Mouse (Mus musculus) ES-Bruce4 (cell line): Measurements from ENCODE around the gene B3galnt2.

Experiments used
- CTCF ChIP-seq: IDR thresholded peaks from one replicate; pipeline ENCODE4 v1.8.1; 2011; ENCODE audit warnings: low read depth, low read length
- EP300 ChIP-seq: IDR thresholded peaks from 2 replicates; pipeline ENCODE4 v1.6.1; 2011; ENCODE audit warnings: low read depth, low read length; ENCODE audit not compliant: insufficient read depth
- POLR2A ChIP-seq: IDR thresholded peaks from one replicate; pipeline ENCODE4 v1.8.1; 2011; ENCODE audit warnings: low read length; ENCODE audit not compliant: insufficient read depth

DNA sequence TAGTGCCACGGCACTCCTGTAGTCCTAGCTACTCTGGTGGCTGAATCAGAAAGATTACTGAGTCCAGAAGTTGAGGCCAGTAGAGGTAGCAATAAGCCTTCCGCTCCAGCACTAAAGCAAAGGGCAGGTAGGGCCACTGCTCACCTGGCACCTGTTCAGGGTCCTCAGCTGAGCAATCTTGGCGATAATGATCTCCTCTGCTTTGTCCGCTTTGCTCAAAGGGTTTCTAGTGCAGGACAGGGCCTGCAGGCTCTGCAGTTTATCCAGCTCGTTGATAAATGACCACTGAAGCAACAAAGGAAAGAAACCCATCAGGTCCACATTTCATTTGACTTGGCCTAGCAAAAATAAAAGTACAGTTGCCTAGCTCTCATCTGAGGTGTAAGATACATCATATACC lies 50.7 kb downstream of the B3galnt2 start:
- TF ChIP-seq CTCF (no peak), POLR2A (no peak), EP300 (no peak)
